Mouse (Mus musculus) retina, postnatal 7 days (tissue): ENCODE measurements around the gene 4933415F23Rik.

ENCODE experiments used
- DNase-seq: peaks from one replicate; pipeline ENCODE4 v3.0.0-alpha.2; 2012; ENCODE audit warnings: low read depth, low spot score

The 4933415F23Rik gene

DNA sequence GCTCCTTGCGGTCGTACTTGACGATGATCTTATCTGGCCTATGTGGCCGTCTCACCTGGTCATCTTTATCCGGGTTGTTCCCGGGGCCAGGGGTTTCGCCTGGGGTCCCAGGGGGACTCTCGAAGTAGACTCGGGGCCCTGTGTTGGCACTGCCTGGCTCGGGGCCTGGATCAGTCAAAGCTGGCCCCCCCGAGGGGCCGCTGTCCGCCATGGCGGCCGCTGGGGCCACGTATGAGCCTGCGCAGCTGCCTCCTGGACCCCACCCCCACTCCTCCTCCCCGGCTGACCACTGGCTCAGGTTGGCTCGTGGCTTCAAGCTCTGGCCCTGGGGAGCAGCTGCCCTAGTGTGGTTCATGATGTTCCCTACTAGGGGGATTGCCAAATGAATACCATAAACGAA is at the start of gene 4933415F23Rik:
Gene 4933415F23Rik (minus strand): TSS at position 233 of the 400 bp plus-strand sequence.
- no peak for DNase-seq

DNA sequence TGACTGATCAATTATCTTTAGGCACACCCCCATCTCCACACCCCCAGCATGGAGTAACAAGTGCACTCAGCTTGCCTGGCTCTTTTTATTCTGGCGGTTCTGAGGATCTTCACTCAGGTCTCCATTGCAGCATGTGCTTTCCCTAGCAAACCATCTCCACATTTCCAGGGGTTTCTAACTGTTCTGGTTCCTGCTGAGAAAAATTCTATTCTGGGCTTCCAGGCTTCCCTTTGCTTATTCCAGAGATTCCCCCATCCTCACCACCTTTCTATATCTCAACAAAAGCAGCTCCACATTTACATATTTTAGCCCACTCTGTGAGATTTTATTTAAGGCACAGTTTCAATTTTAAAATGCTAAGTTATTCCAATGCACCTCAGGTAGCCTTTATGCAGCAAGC is 49.7 kb upstream of the 4933415F23Rik start:
- DNase-seq = no peak

DNA sequence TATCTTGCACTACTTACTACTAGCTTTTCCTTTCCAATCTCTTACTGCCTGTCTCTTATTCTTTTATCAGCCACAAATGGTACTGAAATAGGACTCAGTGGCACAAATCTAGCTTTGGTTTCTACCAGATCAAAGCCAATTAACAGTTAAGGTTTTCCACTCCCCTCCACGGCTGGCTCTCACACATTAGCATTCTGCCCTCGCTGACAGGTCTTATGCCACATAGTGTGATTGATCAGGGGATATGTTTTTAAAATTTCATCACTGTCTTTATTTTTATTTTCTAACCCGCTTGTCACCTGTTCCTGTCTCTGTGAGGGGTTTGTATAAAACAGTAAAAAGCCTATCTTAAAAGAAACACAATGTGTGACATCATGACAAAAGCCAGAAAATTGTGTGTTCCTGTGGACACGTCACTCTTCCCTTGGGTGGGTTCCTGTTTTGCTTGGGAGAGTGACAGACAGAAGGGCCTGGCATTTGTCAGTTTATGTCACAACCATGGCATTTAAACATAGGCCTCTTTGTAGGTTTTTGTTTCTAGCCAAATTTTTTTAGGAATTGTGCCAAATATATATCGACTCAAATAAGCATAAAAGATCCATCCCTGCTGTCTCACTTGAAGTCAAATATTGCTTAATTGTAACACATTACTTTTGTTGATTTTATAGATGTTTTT is 44.3 kb upstream of the 4933415F23Rik start:
- DNase-seq = no peak

DNA sequence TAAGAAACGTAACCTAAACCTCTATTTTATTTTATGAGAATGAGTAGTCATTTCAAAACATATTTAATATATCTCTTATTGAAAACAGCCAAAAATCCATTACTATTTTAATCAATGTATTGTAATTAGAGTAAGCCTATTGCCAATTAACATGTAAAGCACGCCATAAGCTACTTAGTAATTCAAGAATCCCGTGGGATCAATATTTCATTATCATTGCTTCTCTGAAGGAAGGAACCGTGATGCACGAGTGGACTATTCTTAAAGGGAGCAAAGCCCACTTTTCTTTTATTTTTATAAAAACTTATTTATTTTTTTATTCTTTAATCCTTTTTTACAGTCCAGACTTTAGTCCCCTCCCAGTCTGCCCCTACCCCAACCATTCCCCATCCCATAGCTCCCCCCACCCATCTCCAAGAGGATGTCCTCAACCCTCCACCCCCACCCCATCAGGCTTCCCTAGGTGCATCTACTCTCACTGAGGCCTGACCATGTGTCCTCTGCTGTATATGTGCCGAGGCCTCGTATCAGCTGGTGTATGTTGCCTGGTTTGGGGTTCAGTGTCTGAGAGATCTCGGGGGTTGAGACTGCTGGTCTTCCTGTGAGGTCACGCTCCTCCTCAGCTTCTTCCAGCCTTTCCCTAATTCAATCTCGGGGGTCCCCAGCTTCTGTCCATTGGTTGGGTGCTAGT is 39.2 kb upstream of the 4933415F23Rik start:
- no peak for DNase-seq

DNA sequence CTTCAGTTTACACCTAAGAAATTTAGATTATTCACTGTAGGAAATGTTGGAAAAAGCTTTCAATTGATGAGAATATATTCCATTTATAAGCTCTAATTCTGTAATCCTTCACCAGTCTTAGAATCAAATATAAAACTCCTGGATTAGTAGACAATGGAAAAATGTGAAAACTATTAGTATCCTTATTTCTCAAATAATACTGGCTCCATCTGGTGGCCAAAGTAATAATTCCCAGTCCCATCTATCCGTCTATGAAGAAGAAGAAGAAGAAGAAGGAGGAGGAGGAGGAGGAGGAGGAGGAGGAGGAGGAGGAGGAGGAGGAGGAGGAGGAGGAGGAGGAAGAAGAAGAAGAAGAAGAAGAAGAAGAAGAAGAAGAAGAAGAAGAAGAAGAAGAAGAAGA is 38.5 kb upstream of the 4933415F23Rik start:
- DNase-seq = peak; percentile 14

DNA sequence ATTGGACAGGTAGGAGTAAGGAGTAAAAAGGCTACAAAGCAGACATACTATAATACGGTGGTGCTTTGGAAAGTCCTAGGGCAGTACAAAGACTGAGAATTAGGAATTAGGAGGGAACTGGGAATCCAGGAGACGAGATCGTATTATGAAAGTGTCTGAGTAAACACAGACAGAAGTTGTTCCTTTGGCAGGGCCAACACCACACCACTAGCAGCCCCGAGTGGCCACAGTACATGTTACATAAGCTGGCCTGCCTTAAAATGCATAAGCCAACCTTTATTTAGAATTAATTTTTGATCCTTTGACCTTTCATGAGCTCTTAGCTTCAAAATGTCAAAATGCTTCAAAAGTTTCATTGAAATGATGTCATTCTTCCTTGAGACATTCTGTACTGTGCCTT is 18.8 kb upstream of the 4933415F23Rik start:
- DNase-seq = no peak

DNA sequence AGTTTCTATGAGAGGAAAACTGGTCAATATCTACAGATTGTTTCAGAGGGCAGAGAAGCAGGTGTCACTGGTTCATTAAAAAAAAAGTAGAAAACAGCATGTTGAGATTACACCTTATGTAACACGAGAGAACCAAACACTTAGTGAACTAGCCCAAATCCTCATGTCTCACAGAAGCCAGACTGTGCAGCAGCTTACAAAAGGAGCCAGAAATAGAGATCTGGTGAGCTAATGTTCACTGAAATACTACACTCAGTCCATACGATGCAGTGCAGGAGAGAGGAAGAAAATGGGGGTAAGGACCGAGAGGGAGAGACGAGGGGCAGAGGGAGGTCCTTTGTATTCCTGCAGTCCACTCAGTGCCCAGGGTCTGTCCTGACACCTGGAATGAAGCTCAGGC is 17.4 kb upstream of the 4933415F23Rik start:
- DNase-seq = no peak

DNA sequence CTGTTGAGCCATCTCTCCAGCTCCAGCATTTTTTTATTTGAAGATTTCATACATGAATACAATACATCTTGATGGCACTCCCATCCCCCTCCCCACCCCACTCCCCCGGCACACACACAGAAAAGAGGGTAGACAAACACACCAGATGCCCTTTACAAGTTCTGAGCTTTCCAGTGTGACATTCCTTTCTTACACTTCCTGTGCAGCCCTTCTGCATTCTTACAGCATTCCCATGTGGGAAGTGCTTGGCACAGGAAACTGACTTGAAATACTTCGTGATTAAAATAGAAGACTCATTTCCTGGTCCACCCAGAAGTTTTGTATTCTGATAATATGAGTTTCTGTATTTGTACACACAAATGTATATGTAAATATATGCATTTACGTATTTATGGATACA is 15.4 kb upstream of the 4933415F23Rik start:
- DNase-seq = no peak

DNA sequence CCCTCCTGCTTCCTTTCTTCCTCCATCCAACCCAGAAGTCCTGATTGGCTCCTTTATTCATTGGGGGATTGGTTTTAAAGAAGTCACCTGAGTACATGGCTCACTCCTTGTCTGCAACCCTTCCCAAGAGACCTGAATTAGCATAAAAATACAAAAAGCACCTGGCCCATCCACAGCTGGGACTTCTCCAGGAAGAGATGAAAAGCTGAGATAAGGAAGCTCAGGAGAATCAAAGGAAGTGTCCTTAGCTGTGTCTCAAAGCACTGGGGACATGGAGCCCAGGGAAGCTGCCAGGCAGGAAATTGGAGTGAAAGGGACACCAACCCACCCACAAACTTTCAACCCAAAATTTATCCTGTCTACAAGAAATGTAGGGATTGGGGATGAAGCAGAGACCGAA is 7.1 kb upstream of the 4933415F23Rik start:
- DNase-seq = no peak

DNA sequence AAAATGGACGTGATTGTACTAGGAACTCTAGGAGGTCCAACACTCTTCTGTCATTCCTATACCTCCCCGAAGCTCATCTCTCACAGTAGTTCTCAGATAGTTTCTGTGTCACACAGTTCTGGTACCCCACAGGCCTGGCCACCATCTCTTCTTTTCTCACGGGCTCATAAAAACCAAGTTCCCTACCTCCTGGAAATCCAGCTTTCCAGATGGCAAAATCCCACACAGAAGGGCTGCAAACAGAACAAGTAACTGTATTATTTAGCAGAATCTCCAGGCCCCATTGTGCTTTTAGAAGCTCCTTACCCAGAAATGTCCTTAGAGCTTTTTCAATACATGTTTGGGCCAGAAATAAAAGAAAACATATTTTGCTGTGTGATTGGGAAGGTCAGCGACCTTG is 828 bp upstream of the 4933415F23Rik start:
- no peak for DNase-seq

DNA sequence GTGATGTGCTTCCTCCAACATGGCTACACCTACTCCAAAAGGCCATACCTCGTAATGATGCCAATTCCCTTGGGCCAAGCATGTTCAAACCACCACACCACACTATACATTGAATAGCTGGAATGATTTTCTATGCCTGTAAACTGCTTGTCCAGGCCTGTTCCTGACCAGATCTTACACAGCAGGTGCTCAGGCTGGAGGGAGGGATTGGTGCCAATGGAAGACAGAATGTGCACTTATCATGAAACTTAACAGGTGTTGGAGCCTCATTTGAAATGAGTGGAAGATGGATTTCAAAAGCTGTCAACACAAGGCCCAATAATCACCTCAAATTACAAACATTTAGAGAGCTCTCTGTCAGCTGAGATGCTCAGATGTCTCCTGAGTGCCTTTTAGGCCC is 2.3 kb downstream of the 4933415F23Rik start:
- DNase-seq = no peak

DNA sequence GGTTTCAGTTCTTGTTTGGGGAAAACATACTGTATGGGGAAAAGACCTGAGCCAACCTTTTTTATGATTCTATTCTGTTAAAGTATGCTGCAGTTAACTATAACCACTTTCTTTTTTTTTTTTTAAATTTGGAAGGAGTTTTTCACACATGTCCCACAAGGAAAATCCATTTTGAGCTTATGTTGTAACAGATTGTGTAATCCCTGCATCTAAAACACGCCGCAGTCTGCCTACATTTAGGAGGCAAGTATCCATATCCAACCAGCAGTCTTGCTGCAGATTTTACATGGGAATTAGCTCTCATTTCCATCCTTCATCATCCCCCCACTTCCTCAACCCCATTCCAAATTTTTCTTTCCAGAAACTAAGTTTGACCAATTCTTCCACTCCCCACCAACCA is 3.6 kb downstream of the 4933415F23Rik start:
- no peak for DNase-seq

DNA sequence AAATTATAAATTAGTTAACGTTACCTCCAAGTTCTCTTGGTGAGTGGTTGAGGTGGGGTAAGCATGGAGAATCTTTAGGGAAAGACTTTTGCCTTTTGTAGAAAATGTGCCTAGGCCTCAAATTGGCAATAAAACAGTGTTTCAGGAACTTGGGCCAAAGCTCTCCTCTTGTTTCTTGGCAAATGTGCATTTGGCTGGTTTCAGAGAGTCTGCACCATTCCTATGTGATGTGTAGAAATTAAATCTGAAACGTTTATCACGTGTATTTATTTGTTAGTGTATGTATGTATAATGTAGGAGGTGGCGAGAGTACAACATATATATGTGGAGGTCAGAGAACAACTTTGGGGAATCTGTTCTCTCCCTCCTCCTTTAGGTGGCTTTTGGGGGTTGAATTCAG is 4.1 kb downstream of the 4933415F23Rik start:
- no peak for DNase-seq

DNA sequence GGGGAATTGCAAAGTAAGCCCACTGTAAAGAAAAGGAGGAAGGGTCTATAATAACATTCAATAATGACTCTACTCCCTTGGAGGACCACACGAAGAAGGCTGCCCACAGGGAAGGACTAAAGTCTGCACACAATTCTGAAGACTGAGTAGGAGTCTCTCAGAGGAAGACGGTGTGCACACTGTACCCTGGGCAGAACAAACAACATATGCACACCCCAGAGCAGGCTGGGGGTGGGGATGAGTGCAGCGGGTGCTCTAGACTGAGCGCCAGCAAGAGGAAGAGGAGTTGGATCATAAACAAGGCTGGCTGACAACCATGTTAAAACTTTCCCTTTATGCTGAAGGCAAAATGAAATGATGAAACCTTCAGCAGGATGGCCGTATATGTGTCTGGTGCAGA is 34.3 kb downstream of the 4933415F23Rik start:
- DNase-seq = no peak

DNA sequence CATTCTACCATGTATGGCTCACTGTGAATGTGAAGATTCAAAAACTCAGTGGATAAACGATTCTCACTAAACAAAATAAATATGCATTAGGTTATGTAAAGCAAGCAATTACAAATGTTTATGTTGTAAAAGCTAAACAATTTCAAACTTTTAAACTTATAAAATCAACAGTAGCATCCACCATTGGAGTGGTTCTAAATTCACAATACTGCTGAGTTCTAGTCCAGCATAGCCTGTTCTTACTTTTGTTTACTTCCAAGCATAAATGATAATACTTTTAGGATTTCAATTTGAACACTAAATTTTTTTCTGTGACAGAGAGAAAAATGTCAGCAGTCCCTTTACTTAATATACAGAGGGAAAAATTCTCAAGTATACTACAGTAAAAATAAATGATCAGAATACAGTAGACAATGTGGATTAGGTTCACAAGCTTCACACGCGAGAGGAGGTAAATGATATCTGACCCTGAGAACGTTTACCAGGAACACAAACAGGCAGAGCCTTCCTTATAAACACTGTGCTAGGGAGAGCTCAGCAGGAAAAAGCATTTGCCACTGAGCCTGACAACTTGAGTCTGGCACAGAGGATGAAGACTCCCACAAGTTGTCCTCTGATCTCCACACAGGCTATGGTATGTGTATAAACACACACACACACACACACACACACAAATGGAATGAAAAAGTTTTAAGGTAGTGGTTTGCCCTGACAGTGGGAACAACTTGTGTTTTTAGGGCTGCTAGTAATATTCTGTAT is 37.2 kb downstream of the 4933415F23Rik start:
- DNase-seq = no peak

DNA sequence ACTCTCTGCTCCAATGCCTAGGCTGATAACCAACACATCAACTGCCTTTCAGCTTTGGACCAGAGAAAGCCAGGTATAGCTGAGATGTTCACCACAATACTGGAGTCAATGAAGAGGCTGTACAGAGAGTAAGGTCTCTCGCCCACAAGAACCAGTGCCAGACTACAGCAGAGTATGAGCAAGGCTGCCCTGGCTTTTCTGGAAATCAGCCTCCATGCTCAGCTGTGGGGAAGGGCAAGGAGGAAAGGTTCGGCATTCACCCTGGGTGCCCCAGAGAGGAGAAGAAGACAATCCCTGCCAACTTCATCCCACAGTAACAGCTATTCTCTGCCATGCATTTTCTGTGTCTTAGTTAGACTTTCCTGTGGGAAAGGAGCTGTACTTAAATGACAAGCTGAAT is 38.1 kb downstream of the 4933415F23Rik start:
- DNase-seq = no peak

DNA sequence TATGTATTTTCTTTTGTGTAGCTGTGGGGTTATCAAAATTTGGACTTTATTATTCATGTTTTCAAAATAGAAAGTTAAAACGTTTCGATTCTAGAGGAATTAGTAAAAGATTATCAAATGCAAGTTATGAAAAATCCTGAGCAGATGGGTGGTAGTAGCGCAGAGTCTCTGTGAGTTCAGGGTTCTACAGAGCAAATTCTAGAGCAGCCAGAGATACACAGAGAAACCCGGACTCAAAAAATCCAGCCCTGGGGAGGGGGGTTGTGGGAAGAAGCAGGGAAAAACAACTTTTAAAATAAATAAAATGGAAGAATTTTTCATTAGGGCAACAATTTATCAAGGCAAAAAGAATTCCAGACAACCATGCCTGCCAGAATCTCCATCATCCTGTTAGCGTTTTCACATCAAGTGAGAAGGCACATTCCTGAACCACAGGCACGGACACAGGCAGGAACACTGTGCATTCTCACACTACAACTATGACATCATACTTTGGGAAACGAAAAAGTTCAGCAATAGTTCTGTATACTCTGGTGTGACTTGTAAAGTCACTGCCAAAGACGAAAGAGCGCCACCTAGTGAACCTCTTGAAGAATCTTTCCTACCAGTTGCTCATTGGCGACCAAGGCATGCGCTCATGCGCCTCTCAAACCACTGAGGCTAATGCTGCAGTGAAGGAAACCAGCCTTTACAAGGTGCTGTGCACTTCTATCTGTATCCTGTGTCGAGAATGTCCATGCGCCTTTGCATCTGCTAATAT is 40.3 kb downstream of the 4933415F23Rik start:
- DNase-seq = peak; percentile 39

DNA sequence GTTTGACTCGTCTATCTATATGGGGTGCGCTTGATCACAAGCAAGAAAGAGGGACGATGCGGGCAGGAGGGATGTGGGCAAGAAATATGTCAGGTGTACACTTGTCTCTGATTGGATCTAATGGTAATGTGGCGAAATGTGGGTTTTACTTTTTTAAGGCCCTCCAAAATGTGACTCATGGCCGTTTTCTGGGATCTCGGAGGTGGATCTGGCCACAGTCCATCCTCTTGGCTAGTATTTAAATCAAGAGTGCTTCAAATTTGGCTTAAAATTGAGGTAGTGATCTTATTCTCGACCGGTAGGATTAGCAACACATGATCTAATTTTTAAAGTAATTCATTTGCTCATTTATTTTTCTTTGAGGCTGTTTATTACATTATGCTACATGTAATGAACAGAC is 42.0 kb downstream of the 4933415F23Rik start:
- no peak for DNase-seq
